28 mouse cellular contexts compared by ENCODE assay signal in genomic region chr3:43847386-43847785, GRCm38 (mm10).
DNase-seq lines count a peak whose midpoint lies in the region; ATAC-seq and TF ChIP-seq lines count a peak whose summit lies in the region.
"Had no signal": no experiment of that assay in that cellular context is flagged by ENCODE, and none has a peak within 500 bp of the region (broad histone marks: within the 10 kb centered on the region; RNA-seq: fewer than 3 reads in every experiment).

No protein-coding gene starts in this region.

- H3K27ac ChIP-seq in hindbrain, postnatal 0 days, result no peak overlapping the region
- H3K27ac ChIP-seq in hindbrain, embryonic 10.5 days, result no peak overlapping the region
- H3K27ac ChIP-seq: heart, embryonic 10.5 days; heart, embryonic 15.5 days; hindbrain, embryonic 13.5 days; liver, embryonic 14.5 days; macrophage; neural tube, embryonic 12.5 days; stomach, embryonic 15.5 days had no signal

- H3K4me1 ChIP-seq in hindbrain, postnatal 0 days (ENCODE audit: insufficient read depth, low read length), result no peaks in the 10 kb centered on the region
- H3K4me1 ChIP-seq in hindbrain, embryonic 10.5 days (replicated peaks), result no peaks in the 10 kb centered on the region
- H3K4me1 ChIP-seq: heart, embryonic 10.5 days; heart, embryonic 15.5 days; hindbrain, embryonic 13.5 days; neural tube, embryonic 12.5 days; stomach, embryonic 15.5 days had no signal

- 59% methylated on average over 4 of the region's 4 CpGs for WGBS in hindbrain, postnatal 0 days
- WGBS in hindbrain, embryonic 10.5 days, result 77% methylated on average over 4 of the region's 4 CpGs

- H3K4me2 ChIP-seq in hindbrain, postnatal 0 days (ENCODE audit: low read depth, low read length), result no peak overlapping the region
- H3K4me2 ChIP-seq: heart, embryonic 15.5 days; hindbrain, embryonic 13.5 days; neural tube, embryonic 12.5 days; stomach, embryonic 15.5 days had no signal

- no peak overlapping the region for H3K4me3 ChIP-seq in hindbrain, postnatal 0 days (ENCODE audit: low read length)
- H3K4me3 ChIP-seq in hindbrain, embryonic 10.5 days, result no peak overlapping the region
- H3K4me3 ChIP-seq: heart, embryonic 10.5 days; heart, embryonic 15.5 days; hindbrain, embryonic 13.5 days; neural tube, embryonic 12.5 days; stomach, embryonic 15.5 days had no signal

- H3K36me3 ChIP-seq in hindbrain, postnatal 0 days (ENCODE audit: insufficient read depth, low read length), result no peaks in the 10 kb centered on the region
- no peaks in the 10 kb centered on the region for H3K36me3 ChIP-seq in hindbrain, embryonic 10.5 days
- H3K36me3 ChIP-seq: G1E; heart, embryonic 10.5 days; heart, embryonic 15.5 days; hindbrain, embryonic 13.5 days; neural tube, embryonic 12.5 days; stomach, embryonic 15.5 days had no signal

- H3K9ac ChIP-seq in hindbrain, postnatal 0 days (replicated peaks; ENCODE audit: low read length), result no peak overlapping the region
- H3K9ac ChIP-seq: heart, embryonic 15.5 days; hindbrain, embryonic 13.5 days; liver, embryonic 14.5 days; neural tube, embryonic 12.5 days; stomach, embryonic 15.5 days had no signal

- ATAC-seq in hindbrain, postnatal 0 days, result no peak
- ATAC-seq: inflammation-experienced regulatory T-cells, adult 6 months had no signal

- DNase-seq in embryo, embryonic 10 days (ENCODE audit: low spot score), result peak; percentile 18
- DNase-seq in embryo, embryonic 9.5 days (ENCODE audit: extremely low spot score), result no peak
- peak; percentile 1 for DNase-seq in hindbrain, postnatal 0 days (ENCODE audit: low spot score)
- no peak for DNase-seq in hindbrain, embryonic 10.5 days (ENCODE audit: low spot score)
- peak; percentile 47 for DNase-seq in 3134 (ENCODE audit: extremely low read depth, insufficient read length, low spot score)
- DNase-seq in retina, embryonic 14.5 days (ENCODE audit: low spot score), result peak; percentile 21
- no peak for DNase-seq in adrenal gland, postnatal 4 days (ENCODE audit: low spot score in 2 of 2)
- DNase-seq: adrenal gland, adult 8-10 months; cerebellum, adult 11-12 months; cerebellum, adult 9-11 months; gastrocnemius, postnatal 25 days; heart, adult 11 months; kidney, adult 11 months; kidney, postnatal 14 days; layer of hippocampus, adult 9-11 months; liver; lung, adult 2 months; lung, postnatal 10 days; thymus, postnatal 14 days had no signal

- TF ChIP-seq CTCF in hindbrain, postnatal 0 days (IDR thresholded peaks at IDR 0.05; ENCODE audit: low read depth), result no peak

- no peaks in the 10 kb centered on the region for H3K27me3 ChIP-seq in hindbrain, postnatal 0 days (ENCODE audit: insufficient read depth, low read length)
- H3K27me3 ChIP-seq in hindbrain, embryonic 10.5 days (ENCODE audit: insufficient read depth, poor library complexity, severe bottlenecking), result no peaks in the 10 kb centered on the region
- H3K27me3 ChIP-seq: heart, embryonic 15.5 days; hindbrain, embryonic 13.5 days; neural tube, embryonic 12.5 days; stomach, embryonic 15.5 days had no signal

- no peaks in the 10 kb centered on the region for H3K9me3 ChIP-seq in hindbrain, postnatal 0 days (ENCODE audit: low read length)
- H3K9me3 ChIP-seq in hindbrain, embryonic 10.5 days, result no peaks in the 10 kb centered on the region
- H3K9me3 ChIP-seq: heart, embryonic 10.5 days; heart, embryonic 15.5 days; hindbrain, embryonic 13.5 days; neural tube, embryonic 12.5 days; stomach, embryonic 15.5 days had no signal

Comparison
In these comparisons a context has a peak if more than half of its experiments do, and no peak if none do; other contexts are left out.
1. DNase-seq: peak in embryo, embryonic 10 days (single experiment), hindbrain, postnatal 0 days (single experiment), 3134 (single experiment) and retina, embryonic 14.5 days (single experiment); none in embryo, embryonic 9.5 days (single experiment), hindbrain, embryonic 10.5 days (single experiment) and adrenal gland, postnatal 4 days (0 of 2).